Mouse (Mus musculus) forebrain, embryonic 12.5 days (tissue): ENCODE data around the gene Olfr652. TPM values are rescaled to one million over a fixed set of nuclear protein-coding genes. Genes with fewer than 3 reads are reported as not detected.

Experiments
- polyA plus RNA-seq: library from polyadenylated mRNA; unstranded; fragments of >200 nt; fragmentation: Nextera tagmentation; extraction: Ambion mirVana; gene quantifications from 2 replicates; pipeline ENCODE4 v1.2.1, GENCODE M21; 2016

The Olfr652 gene
- polyA plus RNA-seq, 1 experiment from 2014 or later, result not detected

Other genes with a start within 250 kb of the Olfr652 start
- 1.4 and 1.9 TPM in 2 replicates for gene Trim12a, start 245.4 kb upstream of the Olfr652 start, polyA plus RNA-seq
- gene Trim34b, start 231.4 kb upstream of the Olfr652 start, polyA plus RNA-seq, result not detected in 2 replicates
- gene Trim12c, start 207.5 kb upstream of the Olfr652 start, polyA plus RNA-seq, result 0.55 and 0.83 TPM in 2 replicates
- gene Trim30b, start 191.0 kb upstream of the Olfr652 start, polyA plus RNA-seq, result not detected in 2 replicates
- gene Trim30c, start 160.1 kb upstream of the Olfr652 start, polyA plus RNA-seq, result not detected in 2 replicates
- 0.40 and 0.52 TPM in 2 replicates for gene Trim30a, start 95.7 kb upstream of the Olfr652 start, polyA plus RNA-seq
- gene Trim30d, start 53.1 kb upstream of the Olfr652 start, polyA plus RNA-seq, result 0.05 and 0.29 TPM in 2 replicates
- gene Olfr651, start 10.8 kb upstream of the Olfr652 start, polyA plus RNA-seq, result not detected in 2 replicates
- gene Olfr653, start 16.4 kb downstream of the Olfr652 start, polyA plus RNA-seq, result not detected in 2 replicates
- gene Olfr654, start 26.1 kb downstream of the Olfr652 start, polyA plus RNA-seq, result not detected in 2 replicates
- not detected in 2 replicates for gene Olfr655, start 40.9 kb downstream of the Olfr652 start, polyA plus RNA-seq
- gene Olfr656, start 53.1 kb downstream of the Olfr652 start, polyA plus RNA-seq, result not detected in 2 replicates
- gene Olfr657, start 63.9 kb downstream of the Olfr652 start, polyA plus RNA-seq, result not detected in 2 replicates
- gene Olfr658, start 86.4 kb downstream of the Olfr652 start, polyA plus RNA-seq, result 0.06 TPM in 1 of 2 replicates, not detected in the other
- gene Olfr659, start 105.9 kb downstream of the Olfr652 start, polyA plus RNA-seq, result not detected in 2 replicates
- not detected in 2 replicates for gene Olfr661, start 125.6 kb downstream of the Olfr652 start, polyA plus RNA-seq
- not detected in 2 replicates for gene Usp17le, start 216.6 kb downstream of the Olfr652 start, polyA plus RNA-seq